Mouse (Mus musculus): ENCODE measurements around the gene Klhdc9.
A peak's percentile ranks its signal among the peaks of the same experiment; 100 is the strongest.
"Not testable (repeated sequence)": the region's sequence is repeated elsewhere in the genome, so short reads cannot be mapped to it uniquely, and the experiment has no call there.

Gene Klhdc9

GRCm38 (mm10) chr1:171355812-171356340, 4.7 kb downstream of the Klhdc9 start:
- no peak for DNase-seq (ENCODE audit: low read depth)

DNA sequence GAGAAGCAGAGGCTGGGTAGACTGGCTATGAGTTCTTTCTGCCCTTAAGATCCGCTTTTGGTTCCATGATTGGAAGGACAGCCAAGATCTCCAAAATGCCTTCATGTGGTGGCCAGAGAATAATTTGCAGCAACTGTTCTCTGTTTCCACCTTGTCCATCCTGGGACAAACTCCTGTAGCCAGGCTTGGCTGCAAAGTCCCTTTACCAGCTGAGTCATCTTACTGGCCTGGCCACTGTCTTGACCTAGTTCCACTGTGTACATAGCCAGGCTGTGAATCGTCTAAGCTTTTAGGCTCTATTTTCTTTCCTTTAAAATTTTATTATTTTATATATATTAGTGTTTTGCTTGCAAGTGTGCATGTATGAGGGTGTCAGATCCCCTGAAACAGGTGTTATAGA, 11.4 kb downstream of the Klhdc9 start:
- no peak for DNase-seq (ENCODE audit: low read depth)

- no peak for DNase-seq (ENCODE audit: low read depth)
Measured at GRCm38 (mm10) chr1:171348665-171349064, 11.9 kb downstream of the Klhdc9 start.

GRCm38 (mm10) chr1:171346095-171346450, 14.5 kb downstream of the Klhdc9 start:
- DNase-seq (ENCODE audit: low read depth), result no peak

- DNase-seq (ENCODE audit: low read depth), result peak; percentile 69
Measured at GRCm38 (mm10) chr1:171345225-171346094, 15.1 kb downstream of the Klhdc9 start, which contains the start of the genes Nit1 and Pfdn2. Gene Nit1 (minus strand): TSS chr1:171345646. Gene Pfdn2 (plus strand): TSS chr1:171345670.

GRCm38 (mm10) chr1:171344715-171345114, 15.9 kb downstream of the Klhdc9 start:
- no peak for DNase-seq (ENCODE audit: low read depth)

DNA sequence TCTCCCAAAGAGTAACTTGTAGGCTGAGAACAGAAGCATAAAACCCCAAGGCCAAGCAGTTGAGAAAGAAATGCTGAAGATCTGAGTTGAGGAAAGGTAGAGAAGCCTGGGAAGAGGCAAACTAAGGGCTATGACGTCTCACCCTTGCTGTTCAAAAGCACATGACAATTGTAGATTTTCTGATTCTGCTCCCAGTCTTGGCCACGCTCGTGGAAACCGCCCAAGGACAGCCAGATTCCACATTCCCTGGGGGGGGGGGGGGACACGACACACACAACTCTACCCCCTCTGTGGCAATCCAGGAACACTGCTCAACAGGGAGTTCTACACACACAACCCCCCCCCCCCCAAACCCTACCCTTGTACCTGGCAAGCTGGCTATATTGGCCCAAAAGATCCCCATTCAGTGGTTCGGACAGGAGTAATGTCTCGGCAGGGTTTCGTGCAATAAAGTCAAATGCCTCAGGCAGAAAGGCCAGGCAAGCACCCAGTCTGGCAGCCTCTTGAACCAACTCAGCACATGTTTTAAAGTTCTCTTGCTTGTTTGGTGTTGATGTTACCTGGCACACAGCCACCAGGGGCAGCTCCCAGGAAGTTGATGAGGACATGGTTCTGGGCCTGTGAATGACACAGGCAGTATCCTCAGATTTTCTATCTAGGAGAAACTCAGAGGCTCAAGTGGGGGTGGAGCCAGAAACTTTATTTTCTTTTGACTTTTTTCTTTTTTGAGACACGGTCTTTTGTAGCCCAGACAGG, 16.5 kb downstream of the Klhdc9 start:
- DNase-seq (ENCODE audit: low read depth), result no peak

DNA sequence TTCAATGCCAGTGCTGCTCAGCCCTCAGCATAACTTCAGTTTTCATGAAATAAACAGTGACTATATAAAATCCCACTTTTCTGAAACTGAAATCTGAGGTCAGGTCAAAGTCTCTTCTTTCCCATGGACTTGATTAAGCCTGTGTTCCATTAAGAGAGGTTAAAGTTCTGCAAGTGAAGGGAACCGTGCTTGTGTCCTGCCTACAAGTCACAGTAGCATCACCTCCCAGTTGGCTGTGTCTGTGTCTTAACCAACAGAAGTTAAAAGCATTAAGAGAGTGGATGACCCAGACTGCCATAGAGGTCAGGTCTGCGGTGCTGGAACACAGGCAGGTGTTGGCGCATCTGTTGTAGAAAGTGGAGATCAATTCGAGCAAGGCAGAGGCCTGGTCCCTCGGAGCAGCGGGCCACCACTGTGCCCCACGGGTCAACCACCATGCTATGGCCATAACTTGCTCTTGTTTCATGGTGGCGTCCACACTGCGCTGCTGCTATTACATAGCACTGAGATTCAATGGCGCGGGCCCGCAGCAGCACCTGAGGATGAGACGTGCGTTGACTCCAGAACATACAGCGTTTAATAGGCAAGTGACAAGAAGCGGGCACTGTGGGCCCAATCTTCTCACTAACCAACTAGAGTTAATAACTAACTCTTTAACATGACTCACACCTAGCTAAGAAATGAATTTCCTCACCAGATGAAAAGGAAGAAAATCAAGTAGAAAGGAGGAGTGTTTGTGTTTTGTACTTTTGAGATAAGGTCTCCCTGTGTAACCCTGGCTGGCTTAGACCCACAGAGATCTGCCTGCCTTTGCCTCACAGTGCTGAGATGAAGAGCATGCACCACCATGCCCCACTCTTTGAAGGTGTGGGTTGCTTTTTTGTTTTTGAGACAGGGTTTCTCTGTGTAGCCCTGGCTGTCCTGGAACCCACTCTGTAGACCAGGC, 18.1 kb downstream of the Klhdc9 start:
- no peak for DNase-seq (ENCODE audit: low read depth)

- no peak for DNase-seq (ENCODE audit: low read depth)
Measured at GRCm38 (mm10) chr1:171330216-171330560, 30.4 kb downstream of the Klhdc9 start.

- no peak for DNase-seq (ENCODE audit: low read depth)
Measured at GRCm38 (mm10) chr1:171329433-171330215, 31.0 kb downstream of the Klhdc9 start.

GRCm38 (mm10) chr1:171328839-171329432, 31.7 kb downstream of the Klhdc9 start, which contains the start of gene Dedd:
Gene Dedd (plus strand): TSS chr1:171329145.
- peak; percentile 80 for DNase-seq (ENCODE audit: low read depth)

GRCm38 (mm10) chr1:171328244-171328643, 32.4 kb downstream of the Klhdc9 start:
- DNase-seq (ENCODE audit: low read depth), result no peak

- not testable (repeated sequence) for DNase-seq (ENCODE audit: low read depth)
Measured at GRCm38 (mm10) chr1:171326588-171326987, 34.0 kb downstream of the Klhdc9 start.

DNA sequence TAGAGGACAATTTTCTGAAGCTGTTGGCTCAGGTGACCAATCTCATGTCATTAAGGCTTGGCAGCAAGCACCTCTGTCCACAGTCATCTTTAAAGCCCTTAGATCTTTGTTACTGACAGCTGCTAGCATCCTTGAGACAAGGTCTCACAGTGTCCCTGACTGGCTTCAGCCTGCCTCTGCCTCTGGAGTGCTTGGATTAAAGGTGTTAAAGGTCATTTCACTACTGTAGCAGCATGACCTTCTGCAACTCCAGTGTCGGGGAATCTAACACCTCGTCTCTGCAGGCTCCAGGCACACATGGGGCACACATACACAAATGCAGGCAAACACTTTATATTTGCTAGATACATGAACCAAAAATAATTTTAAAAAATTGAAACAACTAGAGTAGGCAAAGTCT, 35.0 kb downstream of the Klhdc9 start:
- DNase-seq (ENCODE audit: low read depth), result no peak

GRCm38 (mm10) chr1:171322012-171322411, 38.6 kb downstream of the Klhdc9 start:
- no peak for DNase-seq (ENCODE audit: low read depth)

- no peak for DNase-seq (ENCODE audit: low read depth)
Measured at GRCm38 (mm10) chr1:171321415-171321814, 39.2 kb downstream of the Klhdc9 start.

GRCm38 (mm10) chr1:171320151-171320550, 40.4 kb downstream of the Klhdc9 start:
- no peak for DNase-seq (ENCODE audit: low read depth)

- DNase-seq (ENCODE audit: low read depth), result no peak
Measured at GRCm38 (mm10) chr1:171319748-171320147, 40.9 kb downstream of the Klhdc9 start.

DNA sequence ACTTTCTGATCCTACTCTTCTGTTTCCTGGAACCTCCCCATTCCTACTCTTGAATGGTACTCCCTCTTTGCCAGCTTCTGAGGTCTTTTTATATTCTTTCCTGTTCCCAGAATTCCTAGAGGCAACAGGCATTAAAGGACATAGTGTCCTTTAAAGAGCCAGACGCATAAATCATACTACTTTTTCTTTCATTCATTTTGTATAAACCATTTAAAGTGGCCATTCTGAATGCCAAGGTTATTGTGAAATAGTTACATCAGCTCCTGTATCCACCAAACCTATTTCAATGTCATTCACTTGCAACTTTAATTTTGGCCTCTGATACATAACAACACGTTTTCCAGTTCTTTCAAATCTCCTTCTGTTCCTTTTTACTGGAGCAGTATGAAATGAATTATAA, 51.3 kb downstream of the Klhdc9 start:
- DNase-seq (ENCODE audit: low read depth), result no peak

Data from fibroblast of lung, adult 2 months (primary cell).